Mouse (Mus musculus): ENCODE data around the gene St6galnac6. TPM values are rescaled to one million over a fixed set of nuclear protein-coding genes. Genes with fewer than 3 reads are reported as not detected.

St6galnac6 gene
- 11.0 and 12.2 TPM in 2 replicates for polyA plus RNA-seq (2014; fragmentation: Nextera tagmentation; extraction: Ambion mirVana)

- Histone ChIP-seq H3K4me1 (ENCODE audit: control insufficient read depth in 2 of 2, insufficient read depth in 2 of 2, low read length in 2 of 2) (peaks cover 0 to 14% of the 10 kb centered on the region in 2 experiments; a peak in 2 of 4 replicates), H3K4me3 (ENCODE audit: control insufficient read depth in 1 of 2, insufficient read depth in 1 of 2, low read depth in 1 of 2, low read length in 2 of 2) (no peak within 1 kb of the TSS), H3K36me3 (ENCODE audit: control insufficient read depth, insufficient read depth, low read length) (peaks cover 48% of the 10 kb centered on the region), H3K27me3 (ENCODE audit: control insufficient read depth, insufficient read depth, low read length) (no peaks in the 10 kb centered on the region), H3K9me3 (ENCODE audit: control insufficient read depth, low read length) (no peaks in the 10 kb centered on the region), H3K27ac (replicated peaks in 1 of 2; ENCODE audit: control insufficient read depth in 1 of 2, insufficient read depth in 1 of 2, low read depth in 2 of 2, low read length in 2 of 2) (no peak within 1 kb of the TSS), H3K4me2 (ENCODE audit: low read length) (no peak within 1 kb of the TSS), H3K9ac (ENCODE audit: low read length) (no peak within 1 kb of the TSS)
- no peak for ATAC-seq (ENCODE audit: insufficient number of reproducible peaks, insufficient read depth, low FRiP score, low read depth)
- WGBS: 90% methylated on average over 3 of the region's 3 CpGs
Measured at GRCm38 (mm10) chr2:32599409-32599808, at the start of gene St6galnac6. TSS of gene St6galnac6 (plus strand) at chr2:32599709.

GRCm38 (mm10) chr2:32549764-32550163, 49.7 kb upstream of the St6galnac6 start:
- no peak for ATAC-seq (ENCODE audit: insufficient number of reproducible peaks, insufficient read depth, low FRiP score, low read depth)

GRCm38 (mm10) chr2:32551236-32551635, 48.3 kb upstream of the St6galnac6 start:
- Histone ChIP-seq H3K9me3 (ENCODE audit: control insufficient read depth, low read length) (no peaks in the 10 kb centered on the region), H3K36me3 (ENCODE audit: control insufficient read depth, insufficient read depth, low read length) (no peaks in the 10 kb centered on the region), H3K27me3 (ENCODE audit: control insufficient read depth, insufficient read depth, low read length) (no peaks in the 10 kb centered on the region), H3K9ac (ENCODE audit: low read length) (no peak overlapping the region), H3K4me2 (ENCODE audit: low read length) (no peak overlapping the region), H3K4me1 (ENCODE audit: control insufficient read depth in 2 of 2, insufficient read depth in 2 of 2, low read length in 2 of 2) (peaks cover 22 to 39% of the 10 kb centered on the region in 2 experiments), H3K4me3 (ENCODE audit: control insufficient read depth in 1 of 2, insufficient read depth in 1 of 2, low read depth in 1 of 2, low read length in 2 of 2) (no peak overlapping the region), H3K27ac (replicated peaks in 1 of 2; ENCODE audit: control insufficient read depth in 1 of 2, insufficient read depth in 1 of 2, low read depth in 2 of 2, low read length in 2 of 2) (no peak overlapping the region)
- WGBS: 83% methylated on average over 5 of the region's 5 CpGs
- ATAC-seq (ENCODE audit: insufficient number of reproducible peaks, insufficient read depth, low FRiP score, low read depth): no peak

More at GRCm38 (mm10) chr2:32549764-32550163, 49.7 kb upstream of the St6galnac6 start:
- WGBS: 59% methylated on average over 6 of the region's 6 CpGs
- H3K4me1 ChIP-seq (ENCODE audit: control insufficient read depth in 2 of 2, insufficient read depth in 2 of 2, low read length in 2 of 2): peaks cover 16 to 28% of the 10 kb centered on the region in 2 experiments
- no peak overlapping the region; a peak in 1 of 4 replicates for H3K27ac ChIP-seq (replicated peaks in 1 of 2; ENCODE audit: control insufficient read depth in 1 of 2, insufficient read depth in 1 of 2, low read depth in 2 of 2, low read length in 2 of 2)
- H3K27me3 ChIP-seq (ENCODE audit: control insufficient read depth, insufficient read depth, low read length): no peaks in the 10 kb centered on the region
- no peak overlapping the region for H3K4me3 ChIP-seq (ENCODE audit: control insufficient read depth in 1 of 2, insufficient read depth in 1 of 2, low read depth in 1 of 2, low read length in 2 of 2)
- no peak overlapping the region for H3K4me2 ChIP-seq (ENCODE audit: low read length)
- no peak overlapping the region for H3K9ac ChIP-seq (ENCODE audit: low read length)
- H3K36me3 ChIP-seq (ENCODE audit: control insufficient read depth, insufficient read depth, low read length): no peaks in the 10 kb centered on the region
- no peaks in the 10 kb centered on the region for H3K9me3 ChIP-seq (ENCODE audit: control insufficient read depth, low read length)

GRCm38 (mm10) chr2:32553592-32554148, 45.8 kb upstream of the St6galnac6 start:
- Histone ChIP-seq H3K4me2 (ENCODE audit: low read length) (no peak overlapping the region), H3K9ac (ENCODE audit: low read length) (no peak overlapping the region), H3K36me3 (ENCODE audit: control insufficient read depth, insufficient read depth, low read length) (no peaks in the 10 kb centered on the region), H3K4me3 (ENCODE audit: control insufficient read depth in 1 of 2, insufficient read depth in 1 of 2, low read depth in 1 of 2, low read length in 2 of 2) (no peak overlapping the region), H3K4me1 (ENCODE audit: control insufficient read depth in 2 of 2, insufficient read depth in 2 of 2, low read length in 2 of 2) (peaks cover 14 to 25% of the 10 kb centered on the region in 2 experiments), H3K27ac (replicated peaks in 1 of 2; ENCODE audit: control insufficient read depth in 1 of 2, insufficient read depth in 1 of 2, low read depth in 2 of 2, low read length in 2 of 2) (no peak overlapping the region), H3K9me3 (ENCODE audit: control insufficient read depth, low read length) (no peaks in the 10 kb centered on the region), H3K27me3 (ENCODE audit: control insufficient read depth, insufficient read depth, low read length) (no peaks in the 10 kb centered on the region)
- WGBS: 61% methylated on average over 7 of the region's 7 CpGs
- no peak for ATAC-seq (ENCODE audit: insufficient number of reproducible peaks, insufficient read depth, low FRiP score, low read depth)

- peaks cover 11% of the 10 kb centered on the region for H3K36me3 ChIP-seq (ENCODE audit: control insufficient read depth, insufficient read depth, low read length)
- H3K4me3 ChIP-seq (ENCODE audit: control insufficient read depth in 1 of 2, insufficient read depth in 1 of 2, low read depth in 1 of 2, low read length in 2 of 2): no peak overlapping the region
- ATAC-seq (ENCODE audit: insufficient number of reproducible peaks, insufficient read depth, low FRiP score, low read depth): no peak
- H3K9ac ChIP-seq (ENCODE audit: low read length): no peak overlapping the region
- H3K4me2 ChIP-seq (ENCODE audit: low read length): no peak overlapping the region
- no peak overlapping the region; a peak in 1 of 4 replicates for H3K27ac ChIP-seq (replicated peaks in 1 of 2; ENCODE audit: control insufficient read depth in 1 of 2, insufficient read depth in 1 of 2, low read depth in 2 of 2, low read length in 2 of 2)
- H3K9me3 ChIP-seq (ENCODE audit: control insufficient read depth, low read length): no peaks in the 10 kb centered on the region
- WGBS: 41% methylated on average over 4 of the region's 4 CpGs
- no peaks in the 10 kb centered on the region for H3K27me3 ChIP-seq (ENCODE audit: control insufficient read depth, insufficient read depth, low read length)
- H3K4me1 ChIP-seq (ENCODE audit: control insufficient read depth in 2 of 2, insufficient read depth in 2 of 2, low read length in 2 of 2): peaks cover 9 to 11% of the 10 kb centered on the region in 2 experiments; a peak in 3 of 4 replicates
Measured at GRCm38 (mm10) chr2:32555484-32555883, 44.0 kb upstream of the St6galnac6 start.

GRCm38 (mm10) chr2:32556019-32556418, 43.5 kb upstream of the St6galnac6 start:
- H3K27ac ChIP-seq (replicated peaks in 1 of 2; ENCODE audit: control insufficient read depth in 1 of 2, insufficient read depth in 1 of 2, low read depth in 2 of 2, low read length in 2 of 2): no peak overlapping the region
- H3K9me3 ChIP-seq (ENCODE audit: control insufficient read depth, low read length): no peaks in the 10 kb centered on the region
- H3K4me3 ChIP-seq (ENCODE audit: control insufficient read depth in 1 of 2, insufficient read depth in 1 of 2, low read depth in 1 of 2, low read length in 2 of 2): no peak overlapping the region
- no peak overlapping the region for H3K4me2 ChIP-seq (ENCODE audit: low read length)
- 64% methylated on average over 7 of the region's 7 CpGs for WGBS
- peaks cover 7 to 11% of the 10 kb centered on the region in 2 experiments; a peak in 3 of 4 replicates for H3K4me1 ChIP-seq (ENCODE audit: control insufficient read depth in 2 of 2, insufficient read depth in 2 of 2, low read length in 2 of 2)
- H3K9ac ChIP-seq (ENCODE audit: low read length): peak overlapping the region; percentile 27; the same call in 1 of the 2 replicates
- H3K36me3 ChIP-seq (ENCODE audit: control insufficient read depth, insufficient read depth, low read length): peaks cover 13% of the 10 kb centered on the region
- no peaks in the 10 kb centered on the region for H3K27me3 ChIP-seq (ENCODE audit: control insufficient read depth, insufficient read depth, low read length)
- no peak for ATAC-seq (ENCODE audit: insufficient number of reproducible peaks, insufficient read depth, low FRiP score, low read depth)

GRCm38 (mm10) chr2:32559570-32559969, 39.9 kb upstream of the St6galnac6 start:
- H3K27me3 ChIP-seq (ENCODE audit: control insufficient read depth, insufficient read depth, low read length): no peaks in the 10 kb centered on the region
- ATAC-seq (ENCODE audit: insufficient number of reproducible peaks, insufficient read depth, low FRiP score, low read depth): no peak
- H3K36me3 ChIP-seq (ENCODE audit: control insufficient read depth, insufficient read depth, low read length): peaks cover 33% of the 10 kb centered on the region
- H3K4me2 ChIP-seq (ENCODE audit: low read length): no peak overlapping the region
- 54% methylated on average over 5 of the region's 5 CpGs for WGBS
- H3K27ac ChIP-seq (replicated peaks in 1 of 2; ENCODE audit: control insufficient read depth in 1 of 2, insufficient read depth in 1 of 2, low read depth in 2 of 2, low read length in 2 of 2): no peak overlapping the region
- H3K4me1 ChIP-seq (ENCODE audit: control insufficient read depth in 2 of 2, insufficient read depth in 2 of 2, low read length in 2 of 2): peaks cover 7 to 11% of the 10 kb centered on the region in 2 experiments; a peak in 3 of 4 replicates
- no peak overlapping the region for H3K4me3 ChIP-seq (ENCODE audit: control insufficient read depth in 1 of 2, insufficient read depth in 1 of 2, low read depth in 1 of 2, low read length in 2 of 2)
- H3K9ac ChIP-seq (ENCODE audit: low read length): no peak overlapping the region
- no peaks in the 10 kb centered on the region for H3K9me3 ChIP-seq (ENCODE audit: control insufficient read depth, low read length)
